Mouse (Mus musculus): ENCODE data around the gene Cmtm2b. TPM values are rescaled to one million over a fixed set of nuclear protein-coding genes. Genes with fewer than 3 reads are reported as not detected.

Gene Cmtm2b
- polyA plus RNA-seq, 1 experiment from 2014 or later: not detected

DNA sequence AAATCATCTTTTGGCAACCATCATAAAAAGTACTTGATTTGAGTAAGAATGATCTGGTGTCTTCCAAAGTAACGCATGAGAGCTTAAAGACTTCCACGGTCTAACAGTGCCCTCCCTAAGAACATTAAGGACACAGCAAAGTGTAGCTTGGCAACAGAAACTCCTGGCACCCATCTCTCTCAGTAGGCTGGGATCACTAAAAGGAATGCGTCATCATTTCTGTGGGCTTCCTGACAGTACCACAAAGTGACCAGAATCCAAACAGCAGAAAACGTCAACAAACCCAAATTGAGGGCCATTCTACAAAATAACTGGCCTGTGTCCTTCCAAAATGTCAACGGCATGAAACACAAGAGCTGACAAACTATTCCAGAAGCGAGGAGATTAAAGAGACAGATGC is 48.0 kb downstream of the Cmtm2b start:
- Histone ChIP-seq H3K4me1 (ENCODE audit: control insufficient read depth, insufficient read depth, low read length) (peaks cover 4% of the 10 kb centered on the region), H3K36me3 (ENCODE audit: control insufficient read depth, insufficient read depth, low read length) (no peaks in the 10 kb centered on the region), H3K4me3 (ENCODE audit: low read depth, low read length) (no peak overlapping the region), H3K27ac (replicated peaks; ENCODE audit: low read depth, low read length) (no peak overlapping the region), H3K4me2 (ENCODE audit: low read depth, low read length) (no peak overlapping the region), H3K9ac (ENCODE audit: low read depth, low read length) (no peak overlapping the region), H3K9me3 (ENCODE audit: control insufficient read depth, low read length) (no peaks in the 10 kb centered on the region), H3K27me3 (replicated peaks; ENCODE audit: control insufficient read depth, insufficient read depth, low read length) (no peaks in the 10 kb centered on the region)
- DNase-seq (ENCODE audit: low spot score) (no peak), ATAC-seq (ENCODE audit: low read depth) (no peak)
- 68% methylated on average over 6 of the region's 6 CpGs for WGBS

DNA sequence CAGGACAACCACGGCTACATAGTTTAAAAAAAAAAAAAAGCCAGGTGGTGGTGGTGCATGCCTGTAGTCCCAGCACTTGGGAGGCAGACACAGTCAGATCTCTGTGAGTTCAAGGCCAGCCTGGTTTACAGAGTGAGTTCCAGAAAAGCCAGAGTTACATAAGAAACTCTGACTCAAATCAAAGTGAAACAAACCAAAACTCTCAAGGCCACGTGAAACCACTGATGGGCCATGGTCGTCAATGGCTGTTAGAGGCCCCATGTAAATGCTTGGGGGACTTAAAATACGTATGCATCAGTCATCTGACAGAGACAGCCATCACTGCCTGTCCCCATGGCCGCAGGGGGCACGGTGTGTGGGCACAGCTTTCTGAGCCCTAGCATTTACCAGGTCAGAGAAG is 49.1 kb downstream of the Cmtm2b start:
- ATAC-seq (ENCODE audit: low read depth) (no peak), DNase-seq (ENCODE audit: low spot score) (no peak)
- no peak overlapping the region for H3K4me2 ChIP-seq (ENCODE audit: low read depth, low read length)
- no peak overlapping the region for H3K27ac ChIP-seq (replicated peaks; ENCODE audit: low read depth, low read length)
- H3K4me3 ChIP-seq (ENCODE audit: low read depth, low read length): no peak overlapping the region
- H3K9me3 ChIP-seq (ENCODE audit: control insufficient read depth, low read length): no peaks in the 10 kb centered on the region
- H3K36me3 ChIP-seq (ENCODE audit: control insufficient read depth, insufficient read depth, low read length): no peaks in the 10 kb centered on the region
- no peak overlapping the region for H3K9ac ChIP-seq (ENCODE audit: low read depth, low read length)
- no peaks in the 10 kb centered on the region for H3K27me3 ChIP-seq (replicated peaks; ENCODE audit: control insufficient read depth, insufficient read depth, low read length)
- peaks cover 14% of the 10 kb centered on the region for H3K4me1 ChIP-seq (ENCODE audit: control insufficient read depth, insufficient read depth, low read length)
- WGBS: 87% methylated on average over 6 of the region's 6 CpGs

- Histone ChIP-seq H3K4me2 (ENCODE audit: low read depth, low read length) (no peak overlapping the region), H3K27ac (replicated peaks; ENCODE audit: low read depth, low read length) (no peak overlapping the region), H3K4me3 (ENCODE audit: low read depth, low read length) (no peak overlapping the region), H3K9ac (ENCODE audit: low read depth, low read length) (no peak overlapping the region), H3K4me1 (ENCODE audit: control insufficient read depth, insufficient read depth, low read length) (peaks cover 16% of the 10 kb centered on the region), H3K27me3 (replicated peaks; ENCODE audit: control insufficient read depth, insufficient read depth, low read length) (no peaks in the 10 kb centered on the region), H3K9me3 (ENCODE audit: control insufficient read depth, low read length) (no peaks in the 10 kb centered on the region), H3K36me3 (ENCODE audit: control insufficient read depth, insufficient read depth, low read length) (no peaks in the 10 kb centered on the region)
- DNase-seq (ENCODE audit: low spot score): no peak
- WGBS: 85% methylated on average over 11 of the region's 11 CpGs
- ATAC-seq (ENCODE audit: low read depth): 0 out of 2 replicates have a peak, but pooled peaks have one; percentile 1
These were observed 51.7 kb downstream of the Cmtm2b start for GRCm38 (mm10) chr8:104373779-104374178.

GRCm38 (mm10) chr8:104374269-104374668 is 52.2 kb downstream of the Cmtm2b start:
- no peak for DNase-seq (ENCODE audit: low spot score)
- no peak overlapping the region for H3K4me2 ChIP-seq (ENCODE audit: low read depth, low read length)
- H3K4me1 ChIP-seq (ENCODE audit: control insufficient read depth, insufficient read depth, low read length): peaks cover 16% of the 10 kb centered on the region
- no peak for ATAC-seq (ENCODE audit: low read depth)
- no peak overlapping the region for H3K9ac ChIP-seq (ENCODE audit: low read depth, low read length)
- no peaks in the 10 kb centered on the region for H3K36me3 ChIP-seq (ENCODE audit: control insufficient read depth, insufficient read depth, low read length)
- H3K27ac ChIP-seq (replicated peaks; ENCODE audit: low read depth, low read length): no peak overlapping the region
- no peak overlapping the region for H3K4me3 ChIP-seq (ENCODE audit: low read depth, low read length)
- 56% methylated on average over 11 of the region's 11 CpGs for WGBS
- H3K9me3 ChIP-seq (ENCODE audit: control insufficient read depth, low read length): no peaks in the 10 kb centered on the region
- no peaks in the 10 kb centered on the region for H3K27me3 ChIP-seq (replicated peaks; ENCODE audit: control insufficient read depth, insufficient read depth, low read length)

- Histone ChIP-seq H3K4me3 (ENCODE audit: low read depth, low read length) (no peak overlapping the region), H3K36me3 (ENCODE audit: control insufficient read depth, insufficient read depth, low read length) (no peaks in the 10 kb centered on the region), H3K9ac (ENCODE audit: low read depth, low read length) (no peak overlapping the region), H3K9me3 (ENCODE audit: control insufficient read depth, low read length) (no peaks in the 10 kb centered on the region), H3K27me3 (replicated peaks; ENCODE audit: control insufficient read depth, insufficient read depth, low read length) (no peaks in the 10 kb centered on the region), H3K4me1 (ENCODE audit: control insufficient read depth, insufficient read depth, low read length) (peaks cover 16% of the 10 kb centered on the region), H3K27ac (replicated peaks; ENCODE audit: low read depth, low read length) (peak overlapping the region; percentile 65), H3K4me2 (ENCODE audit: low read depth, low read length) (no peak overlapping the region)
- DNase-seq (ENCODE audit: low spot score): peak; percentile 79
- ATAC-seq (ENCODE audit: low read depth): peak; percentile 80
- 45% methylated on average over 14 of the region's 14 CpGs for WGBS
These were observed 53.1 kb downstream of the Cmtm2b start for GRCm38 (mm10) chr8:104374864-104375846.

- Histone ChIP-seq H3K27ac (replicated peaks; ENCODE audit: low read depth, low read length) (peak overlapping the region; percentile 65; the same call in 1 of the 2 replicates), H3K27me3 (replicated peaks; ENCODE audit: control insufficient read depth, insufficient read depth, low read length) (no peaks in the 10 kb centered on the region), H3K9me3 (ENCODE audit: control insufficient read depth, low read length) (no peaks in the 10 kb centered on the region), H3K4me2 (ENCODE audit: low read depth, low read length) (no peak overlapping the region), H3K9ac (ENCODE audit: low read depth, low read length) (no peak overlapping the region), H3K4me3 (ENCODE audit: low read depth, low read length) (no peak overlapping the region), H3K36me3 (ENCODE audit: control insufficient read depth, insufficient read depth, low read length) (no peaks in the 10 kb centered on the region), H3K4me1 (ENCODE audit: control insufficient read depth, insufficient read depth, low read length) (peaks cover 16% of the 10 kb centered on the region)
- DNase-seq (ENCODE audit: low spot score): no peak
- WGBS: 53% methylated on average over 5 of the region's 5 CpGs
- ATAC-seq (ENCODE audit: low read depth): no peak
These were observed 53.9 kb downstream of the Cmtm2b start for GRCm38 (mm10) chr8:104375959-104376358.

DNA sequence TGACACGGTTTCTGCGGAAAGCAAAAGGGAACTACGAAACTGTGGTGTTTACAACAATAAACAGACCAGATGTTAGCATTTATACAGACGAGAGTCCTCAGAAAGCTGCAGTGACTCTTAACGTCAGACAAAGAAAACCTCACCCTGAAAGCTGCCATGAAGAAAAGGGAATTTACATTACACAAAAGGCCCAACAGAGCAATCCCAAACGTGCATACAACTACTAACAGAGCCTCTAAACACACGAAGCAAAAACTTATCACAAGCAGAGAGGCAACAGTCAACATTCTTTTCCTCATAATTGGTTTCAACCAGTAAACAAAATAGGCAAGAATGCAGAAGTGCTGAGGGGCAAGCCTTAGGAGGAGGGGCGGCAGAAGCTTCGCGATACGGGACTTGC is 54.6 kb downstream of the Cmtm2b start:
- no peak for ATAC-seq (ENCODE audit: low read depth)
- Histone ChIP-seq H3K36me3 (ENCODE audit: control insufficient read depth, insufficient read depth, low read length) (no peaks in the 10 kb centered on the region), H3K4me3 (ENCODE audit: low read depth, low read length) (no peak overlapping the region), H3K27me3 (replicated peaks; ENCODE audit: control insufficient read depth, insufficient read depth, low read length) (no peaks in the 10 kb centered on the region), H3K9me3 (ENCODE audit: control insufficient read depth, low read length) (no peaks in the 10 kb centered on the region), H3K27ac (replicated peaks; ENCODE audit: low read depth, low read length) (peak overlapping the region; percentile 78), H3K4me2 (ENCODE audit: low read depth, low read length) (no peak overlapping the region), H3K4me1 (ENCODE audit: control insufficient read depth, insufficient read depth, low read length) (peaks cover 16% of the 10 kb centered on the region), H3K9ac (ENCODE audit: low read depth, low read length) (no peak overlapping the region; the same call in 1 of the 2 replicates)
- WGBS: 48% methylated on average over 11 of the region's 11 CpGs
- no peak for DNase-seq (ENCODE audit: low spot score)

- Histone ChIP-seq H3K9ac (ENCODE audit: low read depth, low read length) (no peak overlapping the region), H3K4me2 (ENCODE audit: low read depth, low read length) (no peak overlapping the region), H3K4me1 (ENCODE audit: control insufficient read depth, insufficient read depth, low read length) (peaks cover 35% of the 10 kb centered on the region), H3K9me3 (ENCODE audit: control insufficient read depth, low read length) (no peaks in the 10 kb centered on the region), H3K27me3 (replicated peaks; ENCODE audit: control insufficient read depth, insufficient read depth, low read length) (no peaks in the 10 kb centered on the region), H3K36me3 (ENCODE audit: control insufficient read depth, insufficient read depth, low read length) (no peaks in the 10 kb centered on the region), H3K4me3 (ENCODE audit: low read depth, low read length) (no peak overlapping the region), H3K27ac (replicated peaks; ENCODE audit: low read depth, low read length) (no peak overlapping the region)
- no peak for DNase-seq (ENCODE audit: low spot score)
- ATAC-seq (ENCODE audit: low read depth): no peak
- WGBS: 35% methylated on average over 10 of the region's 10 CpGs
These were observed 57.3 kb downstream of the Cmtm2b start for GRCm38 (mm10) chr8:104379301-104379836.

All from embryonic facial prominence, embryonic 14.5 days (tissue).